Mouse (Mus musculus) liver, embryonic 14.5 days (tissue): ENCODE measurements around the gene Golph3l.

Source experiments
- CTCF ChIP-seq: IDR thresholded peaks from 2 replicates; pipeline ENCODE4 v1.5.1; 2016; ENCODE audit warnings: antibody characterized with exemption, low read depth, control low read depth
- EP300 ChIP-seq: IDR thresholded peaks from 2 replicates; pipeline ENCODE4 v1.6.1; 2016; ENCODE audit warnings: antibody characterized with exemption, low read depth

GRCm38 (mm10) chr3:95658236-95658867, 69.6 kb downstream of the Golph3l start, which contains the start of gene Mcl1:
- TF ChIP-seq CTCF: peak; percentile 34; the same call in 1 of the 2 replicates
- TF ChIP-seq EP300: peak; percentile 51; the same call in 1 of the 2 replicates
